In genomic region chr6:99523109-99523632, GRCm38 (mm10) we compare ENCODE assay signal across 8 mouse cellular contexts. TPM values are rescaled to one million over a fixed set of nuclear protein-coding genes. Genes with fewer than 3 reads are reported as not detected.
A peak's percentile ranks its signal among the peaks of the same experiment; 100 is the strongest.
DNase-seq lines count a peak whose midpoint lies in the region; ATAC-seq and TF ChIP-seq lines count a peak whose summit lies in the region.

No protein-coding gene starts in this region.

- H3K27me3 ChIP-seq in forebrain, embryonic 11.5 days (ENCODE audit: control insufficient read depth, insufficient read depth, low read length), result no peaks in the 10 kb centered on the region
- no peaks in the 10 kb centered on the region for H3K27me3 ChIP-seq in heart, embryonic 15.5 days
- H3K27me3 ChIP-seq in liver, embryonic 16.5 days (ENCODE audit: control insufficient read depth, insufficient read depth, low read depth, low read length), result peaks cover 21% of the 10 kb centered on the region
- H3K27me3 ChIP-seq in neural tube, embryonic 11.5 days (ENCODE audit: control insufficient read depth, insufficient read depth, low read length), result no peaks in the 10 kb centered on the region
- no peaks in the 10 kb centered on the region for H3K27me3 ChIP-seq in testis, adult 2 months (ENCODE audit: control insufficient read depth, insufficient read depth, low read length)

- H3K36me3 ChIP-seq in forebrain, embryonic 11.5 days (ENCODE audit: control insufficient read depth, insufficient read depth, low read length), result no peaks in the 10 kb centered on the region; the same call in 1 of the 2 replicates
- H3K36me3 ChIP-seq in heart, embryonic 15.5 days, result peaks cover 14% of the 10 kb centered on the region; the same call in 1 of the 2 replicates
- no peaks in the 10 kb centered on the region for H3K36me3 ChIP-seq in liver, embryonic 16.5 days (ENCODE audit: control insufficient read depth, insufficient read depth)
- H3K36me3 ChIP-seq in neural tube, embryonic 11.5 days (ENCODE audit: control insufficient read depth, insufficient read depth, low read length), result no peaks in the 10 kb centered on the region
- no peaks in the 10 kb centered on the region for H3K36me3 ChIP-seq in testis, adult 2 months (ENCODE audit: control insufficient read depth, insufficient read depth, low read length)

- H3K4me1 ChIP-seq in forebrain, embryonic 11.5 days (replicated peaks; ENCODE audit: control insufficient read depth, insufficient read depth, low read length), result peaks cover 5% of the 10 kb centered on the region; the same call in 1 of the 2 replicates
- H3K4me1 ChIP-seq in heart, embryonic 15.5 days (replicated peaks), result peaks cover 12% of the 10 kb centered on the region
- no peaks in the 10 kb centered on the region; the same call in none of the 2 replicates for H3K4me1 ChIP-seq in liver, embryonic 16.5 days (ENCODE audit: control insufficient read depth, low read depth, low read length)
- H3K4me1 ChIP-seq in neural tube, embryonic 11.5 days (ENCODE audit: control insufficient read depth, insufficient read depth, low read length), result no peaks in the 10 kb centered on the region
- peaks cover 7% of the 10 kb centered on the region for H3K4me1 ChIP-seq in testis, adult 2 months (ENCODE audit: control insufficient read depth, insufficient read depth, low read length)

- TF ChIP-seq CTCF in testis, adult 2 months (IDR thresholded peaks at IDR 0.05; ENCODE audit: control insufficient read depth, insufficient read depth, insufficient replicate concordance, low read depth, low read length), result no peak

- peak overlapping the region; percentile 86 for H3K4me3 ChIP-seq in forebrain, embryonic 11.5 days (ENCODE audit: low read depth, low read length)
- H3K4me3 ChIP-seq in heart, embryonic 15.5 days, result peak overlapping the region; percentile 87
- H3K4me3 ChIP-seq in liver, embryonic 16.5 days (ENCODE audit: low read depth, low read length), result peak overlapping the region; percentile 72
- peak overlapping the region; percentile 84 for H3K4me3 ChIP-seq in neural tube, embryonic 11.5 days (ENCODE audit: low read depth, low read length)
- peak overlapping the region; percentile 94 for H3K4me3 ChIP-seq in testis, adult 2 months (ENCODE audit: control insufficient read depth, low read depth, low read length)

- TF ChIP-seq POLR2A in testis, adult 2 months (IDR thresholded peaks at IDR 0.05; ENCODE audit: control insufficient read depth, low read depth, low read length), result peak; percentile 33; the same call in 1 of the 2 replicates

- DNase-seq in brain, adult 2 months (ENCODE audit: low read depth, low spot score), result peak; percentile 84
- DNase-seq in forebrain, embryonic 11.5 days (ENCODE audit: low spot score), result peak; percentile 78
- peak; percentile 84 for DNase-seq in kidney, postnatal 10 days
- DNase-seq in neural tube, embryonic 11.5 days (ENCODE audit: low spot score), result peak; percentile 84

- peak overlapping the region; percentile 98 for H3K27ac ChIP-seq in forebrain, embryonic 11.5 days (ENCODE audit: low read depth, low read length)
- H3K27ac ChIP-seq in heart, embryonic 15.5 days, result peak overlapping the region; percentile 100
- peak overlapping the region; percentile 95 for H3K27ac ChIP-seq in liver, embryonic 16.5 days (ENCODE audit: low read length)
- H3K27ac ChIP-seq in neural tube, embryonic 11.5 days (ENCODE audit: low read depth, low read length), result peak overlapping the region; percentile 99
- peak overlapping the region; percentile 98 for H3K27ac ChIP-seq in testis, adult 2 months (ENCODE audit: control insufficient read depth, insufficient read depth, low read depth, low read length)

- WGBS in forebrain, embryonic 11.5 days, result under 1% methylated on average over 22 of the region's 22 CpGs
- 1% methylated on average over 22 of the region's 22 CpGs for WGBS in heart, embryonic 15.5 days
- WGBS in liver, embryonic 16.5 days (ENCODE audit: insufficient replicate concordance), result under 1% methylated on average over 22 of the region's 22 CpGs
- 0% methylated on average over 22 of the region's 22 CpGs for WGBS in neural tube, embryonic 11.5 days

- H3K9ac ChIP-seq in forebrain, embryonic 11.5 days (ENCODE audit: low read length), result peak overlapping the region; percentile 98
- peak overlapping the region; percentile 96 for H3K9ac ChIP-seq in heart, embryonic 15.5 days
- H3K9ac ChIP-seq in liver, embryonic 16.5 days (ENCODE audit: low read depth, low read length), result peak overlapping the region; percentile 85
- peak overlapping the region; percentile 97 for H3K9ac ChIP-seq in neural tube, embryonic 11.5 days (ENCODE audit: low read length)

- peaks cover 4% of the 10 kb centered on the region; the same call in 1 of the 2 replicates for H3K9me3 ChIP-seq in forebrain, embryonic 11.5 days (ENCODE audit: control insufficient read depth, low read length)
- H3K9me3 ChIP-seq in heart, embryonic 15.5 days (replicated peaks), result no peaks in the 10 kb centered on the region
- peaks cover 2% of the 10 kb centered on the region; the same call in 1 of the 2 replicates for H3K9me3 ChIP-seq in liver, embryonic 16.5 days (replicated peaks; ENCODE audit: control insufficient read depth, low read length)
- H3K9me3 ChIP-seq in neural tube, embryonic 11.5 days (ENCODE audit: control insufficient read depth, low read length), result peaks cover 3% of the 10 kb centered on the region; the same call in 1 of the 2 replicates

- peak; percentile 41 for ATAC-seq in CD4-positive, CD25-positive, alpha-beta regulatory T cell, adult 4 months
- peak; percentile 42 for ATAC-seq in forebrain, embryonic 11.5 days (replicated peaks; ENCODE audit: low FRiP score)
- peak; percentile 53 for ATAC-seq in heart, embryonic 15.5 days (replicated peaks; ENCODE audit: insufficient number of reproducible peaks, insufficient read depth, low FRiP score, low read depth)
- ATAC-seq in liver, embryonic 16.5 days (ENCODE audit: low read depth), result peak; percentile 48
- peak; percentile 51 for ATAC-seq in neural tube, embryonic 11.5 days (ENCODE audit: insufficient read depth, low FRiP score, low TSS enrichment)

- H3K4me2 ChIP-seq in forebrain, embryonic 11.5 days (ENCODE audit: low read depth, low read length, severe bottlenecking), result peak overlapping the region; percentile 67
- peak overlapping the region; percentile 87 for H3K4me2 ChIP-seq in heart, embryonic 15.5 days
- peak overlapping the region; percentile 90 for H3K4me2 ChIP-seq in liver, embryonic 16.5 days (ENCODE audit: low read depth, low read length)
- peak overlapping the region; percentile 91 for H3K4me2 ChIP-seq in neural tube, embryonic 11.5 days (ENCODE audit: low read depth)

RNA-seq across cellular contexts. Expression of gene Foxp1, which starts 0.7 kb away (rescaled TPM):
- polyA plus RNA-seq in CD4-positive, CD25-positive, alpha-beta regulatory T cell, adult 4 months (2017; shearing (Covaris generic)), result 100 to 1,000 TPM; 275 to 341 TPM
- 91.1 and 91.5 TPM in 2 replicates for polyA plus RNA-seq in forebrain, embryonic 11.5 days (2014; fragmentation: Nextera tagmentation; extraction: Ambion mirVana)
- polyA plus RNA-seq in heart, embryonic 15.5 days (2015; fragmentation: Nextera tagmentation; extraction: Ambion mirVana), result 66.8 and 77.5 TPM in 2 replicates
- polyA plus RNA-seq in liver, embryonic 16.5 days (2015; fragmentation: Nextera tagmentation; extraction: Ambion mirVana), result 12.3 and 13.6 TPM in 2 replicates
- 111 and 116 TPM in 2 replicates for polyA plus RNA-seq in neural tube, embryonic 11.5 days (2014; fragmentation: Nextera tagmentation; extraction: Ambion mirVana)
- 34.8 and 36.3 TPM in 2 replicates for polyA plus RNA-seq in testis, adult 2 months (2012; rRNA removed)

Comparison
In these comparisons a context has a peak if more than half of its experiments do, and no peak if none do; other contexts are left out.
1. Peak in every context shown above with its lines: DNase-seq, ATAC-seq, H3K4me3 ChIP-seq and H3K27ac ChIP-seq.